Mouse (Mus musculus) stomach, postnatal 0 days (tissue): ENCODE data around the gene Cdk14. TPM values are rescaled to one million over a fixed set of nuclear protein-coding genes. Genes with fewer than 3 reads are reported as not detected.
A peak's percentile ranks its signal among the peaks of the same experiment; 100 is the strongest.

Experiments used
- ATAC-seq: fragments of 200-750 bp; cut with Nextera tagmentation; 2 replicates; pipeline ENCODE4 v1.8.0; 2017; ENCODE audit not compliant: low FRiP score, low TSS enrichment
- DNase-seq: peaks from one replicate; pipeline ENCODE4 v3.0.0-alpha.2; 2016; ENCODE audit warnings: low spot score
- H3K27ac ChIP-seq: fragments of 300-500 bp; sonication (generic); replicated peaks from 2 replicates; pipeline ENCODE4 v1.5.1; 2014; ENCODE audit warnings: mild to moderate bottlenecking, control low read depth
- H3K27me3 ChIP-seq: fragments of 300-500 bp; sonication (generic); 2 replicates; pipeline ENCODE4 v1.6.1; 2014; ENCODE audit warnings: low read length; ENCODE audit not compliant: control insufficient read depth, insufficient read depth
- H3K36me3 ChIP-seq: fragments of 300-500 bp; sonication (generic); 2 replicates; pipeline ENCODE4 v1.6.1; 2014; ENCODE audit warnings: low read length, mixed read lengths; ENCODE audit not compliant: control insufficient read depth, insufficient read depth
- H3K4me1 ChIP-seq: fragments of 300-500 bp; sonication (generic); replicated peaks from 2 replicates; pipeline ENCODE4 v1.6.1; 2014; ENCODE audit warnings: antibody characterized with exemption; ENCODE audit not compliant: control insufficient read depth, insufficient read depth
- H3K4me2 ChIP-seq: fragments of 300-500 bp; sonication (generic); replicated peaks from 2 replicates; pipeline ENCODE4 v1.6.1; 2014; ENCODE audit warnings: low read depth, mild to moderate bottlenecking, control low read depth, moderate library complexity
- H3K4me3 ChIP-seq: fragments of 300-500 bp; sonication (generic); 2 replicates; pipeline ENCODE4 v1.5.1; 2014; ENCODE audit warnings: low read depth, low read length, control low read depth
- H3K9ac ChIP-seq: fragments of 300-500 bp; sonication (generic); 2 replicates; pipeline ENCODE4 v1.6.1; 2014; ENCODE audit warnings: mild to moderate bottlenecking, low read length, control low read depth, mixed read lengths
- H3K9me3 ChIP-seq: fragments of 300-500 bp; sonication (generic); 2 replicates; pipeline ENCODE4 v1.6.1; 2016; ENCODE audit warnings: low read length; ENCODE audit not compliant: control insufficient read depth
- CTCF ChIP-seq: IDR thresholded peaks from 2 replicates; pipeline ENCODE4 v1.5.1; 2016; ENCODE audit warnings: antibody characterized with exemption, low read depth, mild to moderate bottlenecking, moderate library complexity
- EP300 ChIP-seq: optimal IDR thresholded peaks from 2 replicates; pipeline ENCODE3; 2016; ENCODE audit warnings: antibody characterized with exemption
- WGBS: fragments of 180-500 bp; shearing (Covaris S2); extraction: QIAGEN DNeasy Blood & Tissue Kit; methylation state at CpG from one replicate; pipeline ENCODE4 v1.1.7; 2014; 5-methylcytosine and 5-hydroxymethylcytosine counted together
- polyA plus RNA-seq: library from polyadenylated mRNA; unstranded; fragments of >200 nt; fragmentation: Nextera tagmentation; extraction: Ambion mirVana; gene quantifications from 2 replicates; pipeline ENCODE4 v1.2.1, GENCODE M21; 2015

Gene Cdk14
- polyA plus RNA-seq, 1 experiment from 2014 or later, result 6.1 TPM

DNA sequence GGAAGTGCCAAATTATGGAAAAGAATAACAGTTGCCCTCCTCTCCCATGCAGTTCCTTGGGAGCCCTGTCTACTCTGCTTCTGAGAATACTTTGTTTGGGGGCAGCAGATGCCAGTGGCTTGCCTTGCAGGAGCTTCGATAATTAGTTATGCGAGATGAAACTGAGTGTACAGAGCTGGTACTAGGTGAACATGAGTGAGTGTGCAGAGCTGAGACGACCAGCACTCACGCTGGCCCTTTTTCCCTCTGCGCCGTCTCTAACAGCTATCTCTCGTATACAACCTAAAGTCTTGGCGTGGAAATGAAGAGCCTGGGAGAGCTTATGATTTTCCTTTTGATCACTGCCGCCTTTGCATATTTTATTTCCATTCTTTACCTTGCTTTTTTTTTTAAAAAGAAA lies 558.5 kb downstream of the Cdk14 start:
- TF ChIP-seq CTCF (no peak), EP300 (no peak)
- Histone ChIP-seq H3K36me3 (no peaks in the 10 kb centered on the region), H3K4me3 (no peak overlapping the region), H3K4me1 (no peaks in the 10 kb centered on the region), H3K4me2 (no peak overlapping the region), H3K9ac (no peak overlapping the region), H3K27me3 (no peaks in the 10 kb centered on the region), H3K9me3 (no peaks in the 10 kb centered on the region), H3K27ac (no peak overlapping the region)
- ATAC-seq, result no peak
- DNase-seq, result no peak
- WGBS, result 92% methylated on average over 9 of the region's 9 CpGs

DNA sequence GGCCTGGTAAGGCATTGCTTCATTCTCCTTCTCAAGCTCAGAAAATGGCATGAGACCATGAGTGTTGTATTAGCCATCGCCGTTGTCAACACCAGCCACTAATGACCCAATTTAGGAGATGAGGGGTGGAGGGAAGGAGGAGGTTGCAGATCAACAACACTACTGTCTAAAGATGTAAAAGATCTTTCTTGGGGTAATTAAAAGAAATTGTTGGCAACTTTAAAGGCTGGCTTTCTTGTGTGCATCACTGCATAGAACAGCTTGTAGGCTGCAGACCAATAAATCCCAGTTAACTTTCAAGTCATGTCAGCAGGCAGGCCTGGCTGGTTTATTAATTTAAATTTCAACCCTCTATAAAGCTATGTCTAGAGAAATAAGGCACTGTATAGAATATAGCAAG lies 559.0 kb downstream of the Cdk14 start:
- Histone ChIP-seq H3K4me2 (no peak overlapping the region), H3K27ac (no peak overlapping the region), H3K9me3 (no peaks in the 10 kb centered on the region), H3K9ac (no peak overlapping the region), H3K4me3 (no peak overlapping the region), H3K4me1 (no peaks in the 10 kb centered on the region), H3K27me3 (no peaks in the 10 kb centered on the region), H3K36me3 (no peaks in the 10 kb centered on the region)
- no peak for TF ChIP-seq EP300
- no peak for TF ChIP-seq CTCF
- WGBS, result 100% methylated on average over 2 of the region's 2 CpGs
- ATAC-seq (no peak), DNase-seq (no peak)

DNA sequence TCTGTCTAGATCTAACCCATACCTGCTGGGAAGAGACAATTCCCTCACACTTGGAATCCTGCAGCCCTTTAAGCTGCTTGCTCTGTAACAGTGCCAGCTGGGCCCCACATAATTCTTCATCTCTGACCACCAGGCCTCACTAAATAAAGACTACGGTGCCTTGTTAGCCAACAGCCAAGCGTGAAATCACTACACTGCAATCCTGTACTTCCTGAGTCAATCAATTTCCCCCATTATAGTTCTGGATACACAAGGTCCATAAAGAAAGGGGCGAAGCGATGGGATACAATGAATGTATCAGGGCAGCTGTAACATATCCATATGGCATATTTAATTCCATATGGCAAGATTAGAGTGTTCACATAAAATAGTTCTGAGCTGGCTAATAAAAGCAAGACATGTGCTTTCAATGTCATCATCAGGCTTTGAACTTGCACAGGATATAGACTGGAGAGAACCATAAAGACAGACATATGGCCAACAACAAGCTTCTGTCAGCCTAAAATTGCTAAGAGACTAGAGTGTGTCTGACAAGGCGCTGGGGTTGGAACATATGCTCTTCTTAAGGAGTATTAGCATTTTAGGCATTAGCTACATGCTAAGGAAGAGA lies 562.0 kb downstream of the Cdk14 start:
- no peaks in the 10 kb centered on the region for H3K27me3 ChIP-seq
- H3K27ac ChIP-seq, result no peak overlapping the region
- H3K4me2 ChIP-seq, result no peak overlapping the region
- DNase-seq (no peak), ATAC-seq (no peak)
- no peak overlapping the region for H3K4me3 ChIP-seq
- H3K36me3 ChIP-seq, result no peaks in the 10 kb centered on the region
- no peak overlapping the region for H3K9ac ChIP-seq
- TF ChIP-seq CTCF (no peak), EP300 (no peak)
- WGBS, result 44% methylated on average over 5 of the region's 5 CpGs
- no peaks in the 10 kb centered on the region for H3K4me1 ChIP-seq
- H3K9me3 ChIP-seq, result no peaks in the 10 kb centered on the region

DNA sequence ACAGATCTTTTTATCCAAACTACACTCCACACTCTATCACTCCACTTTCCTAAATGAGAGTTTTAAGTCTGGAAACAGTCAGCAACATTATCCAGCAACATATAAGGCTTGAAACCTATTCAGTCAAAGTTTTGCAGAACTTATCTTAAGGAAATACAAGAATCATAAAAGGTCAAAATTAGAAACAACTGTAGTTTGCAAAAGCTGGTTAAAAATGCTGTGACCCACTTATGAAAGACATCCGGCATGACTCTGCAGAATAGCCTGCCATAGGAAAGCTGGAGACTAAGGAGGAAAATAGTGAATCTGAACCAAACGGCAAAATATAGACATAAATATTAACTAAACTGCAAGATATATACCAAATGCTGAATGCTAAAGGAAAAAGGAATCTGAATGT lies 566.6 kb downstream of the Cdk14 start:
- Histone ChIP-seq H3K36me3 (no peaks in the 10 kb centered on the region), H3K27me3 (no peaks in the 10 kb centered on the region), H3K4me1 (no peaks in the 10 kb centered on the region), H3K9ac (no peak overlapping the region), H3K4me3 (no peak overlapping the region), H3K27ac (peak overlapping the region; percentile 58; the same call in 1 of the 2 replicates), H3K9me3 (no peaks in the 10 kb centered on the region), H3K4me2 (no peak overlapping the region)
- DNase-seq, result no peak
- no peak for ATAC-seq
- TF ChIP-seq EP300, result no peak
- no peak for TF ChIP-seq CTCF
- 75% methylated on average over 2 of the region's 2 CpGs for WGBS

DNA sequence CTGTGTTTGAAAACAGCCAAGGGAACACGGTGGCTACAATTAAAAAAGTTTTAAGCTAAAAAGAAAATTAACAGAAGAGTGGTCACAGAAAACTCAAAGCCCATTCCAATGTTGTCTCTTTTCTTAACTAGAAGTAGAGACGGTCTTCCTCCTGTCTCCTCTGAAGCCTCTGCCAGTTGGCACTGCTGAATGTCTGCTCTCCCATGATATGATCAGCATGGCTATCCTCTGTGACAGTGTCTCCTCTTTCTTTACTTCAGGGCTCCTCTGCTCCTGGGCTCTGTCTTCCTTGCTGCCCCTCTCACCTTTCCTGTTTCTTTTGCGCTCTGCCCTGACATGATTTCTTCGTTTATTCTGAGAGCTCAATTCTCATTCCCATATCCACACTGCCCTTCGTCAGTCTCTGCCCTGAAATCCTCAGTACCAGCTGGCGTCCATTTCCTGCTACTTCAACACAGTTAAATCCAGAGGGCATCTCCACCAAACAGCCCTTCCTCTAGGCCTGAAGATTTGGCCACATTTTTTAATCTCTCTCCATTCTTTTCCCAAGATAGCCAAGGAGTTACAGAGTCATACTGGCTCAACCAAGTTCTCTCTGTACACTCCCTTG lies 567.3 kb downstream of the Cdk14 start:
- no peak for DNase-seq
- no peak overlapping the region for H3K9ac ChIP-seq
- no peak overlapping the region for H3K4me3 ChIP-seq
- H3K27me3 ChIP-seq, result no peaks in the 10 kb centered on the region
- ATAC-seq, result no peak
- 44% methylated on average over 6 of the region's 6 CpGs for WGBS
- H3K9me3 ChIP-seq, result no peaks in the 10 kb centered on the region
- TF ChIP-seq EP300, result no peak
- TF ChIP-seq CTCF, result no peak
- H3K36me3 ChIP-seq, result no peaks in the 10 kb centered on the region
- H3K27ac ChIP-seq, result peak overlapping the region; percentile 58
- H3K4me1 ChIP-seq, result no peaks in the 10 kb centered on the region
- H3K4me2 ChIP-seq, result no peak overlapping the region

DNA sequence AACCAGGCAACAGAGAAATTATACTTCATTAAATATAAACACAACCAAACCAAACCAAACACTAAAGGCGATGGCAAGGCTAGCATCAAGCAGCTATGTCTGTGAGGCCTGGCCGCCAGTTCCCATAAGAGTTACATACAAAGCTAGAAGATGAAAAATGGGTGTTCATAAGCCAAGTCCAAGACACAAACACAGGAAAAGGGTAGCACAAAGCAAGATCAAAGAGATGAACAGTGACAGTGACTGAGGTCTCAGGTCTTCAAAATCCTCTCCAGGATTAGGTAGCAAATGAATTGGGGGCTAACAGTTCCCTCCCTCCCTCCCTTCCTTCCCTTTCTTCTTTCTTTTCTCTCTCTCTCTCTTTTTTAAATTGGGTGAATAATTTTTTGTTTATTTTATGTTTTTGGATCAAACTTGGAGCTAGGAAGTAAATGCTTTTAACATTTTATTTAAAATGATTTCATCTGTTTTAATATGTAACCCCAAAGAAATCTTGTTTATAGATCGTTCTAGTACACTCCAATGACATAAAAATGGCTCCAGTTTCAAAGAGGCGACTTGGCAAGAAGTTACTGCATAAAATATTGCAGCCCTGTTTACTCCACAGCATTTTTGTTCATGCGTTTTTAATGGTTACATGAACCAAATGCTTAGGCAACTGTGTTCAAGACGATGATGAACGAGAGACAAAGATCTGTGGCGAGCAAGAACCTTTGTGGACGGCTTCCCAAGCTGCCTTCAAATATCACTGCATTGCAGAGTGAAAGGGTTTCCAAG lies 568.0 kb downstream of the Cdk14 start:
- peak; percentile 47; the same call in 1 of the 2 replicates for ATAC-seq
- 46% methylated on average over 9 of the region's 9 CpGs for WGBS

More for the DNA sequence above, 568.0 kb downstream of the Cdk14 start:
- H3K4me1 ChIP-seq, result no peaks in the 10 kb centered on the region
- H3K9ac ChIP-seq, result no peak overlapping the region
- H3K4me3 ChIP-seq, result no peak overlapping the region
- H3K27ac ChIP-seq, result no peak overlapping the region; the same call in 1 of the 2 replicates
- H3K36me3 ChIP-seq, result no peaks in the 10 kb centered on the region
- H3K9me3 ChIP-seq, result no peaks in the 10 kb centered on the region
- TF ChIP-seq CTCF (no peak), EP300 (no peak)
- H3K27me3 ChIP-seq, result no peaks in the 10 kb centered on the region
- H3K4me2 ChIP-seq, result no peak overlapping the region
- no peak for DNase-seq
